Mouse (Mus musculus) frontal cortex, postnatal 10 days (tissue): ENCODE measurements around the gene Trim41.

Source experiments
- DNase-seq, 2 experiments: peaks; one replicate each; pipeline ENCODE4 v3.0.0; 2022; ENCODE audit warnings: low spot score in 2 of 2, mixed read lengths in 1 of 2

The Trim41 gene

GRCm38 (mm10) chr11:48790946-48791345 is 26.2 kb downstream of the Trim41 start:
- no peak for DNase-seq

- DNase-seq: peak; percentile 63 to 80
Measured at GRCm38 (mm10) chr11:48789973-48790823, 27.0 kb downstream of the Trim41 start.

GRCm38 (mm10) chr11:48789215-48789614 is 27.9 kb downstream of the Trim41 start:
- no peak for DNase-seq

GRCm38 (mm10) chr11:48788311-48789089 is 28.7 kb downstream of the Trim41 start:
- DNase-seq: peak in 1 of 2 experiments; percentile 70

- DNase-seq: no peak
Measured at GRCm38 (mm10) chr11:48787455-48788211, 29.5 kb downstream of the Trim41 start.

GRCm38 (mm10) chr11:48782243-48782642 is 34.9 kb downstream of the Trim41 start:
- no peak for DNase-seq

- no peak for DNase-seq
Measured at GRCm38 (mm10) chr11:48779450-48779849, 37.7 kb downstream of the Trim41 start.

GRCm38 (mm10) chr11:48777303-48777702 is 39.9 kb downstream of the Trim41 start:
- no peak for DNase-seq

GRCm38 (mm10) chr11:48776664-48777063 is 40.5 kb downstream of the Trim41 start:
- no peak for DNase-seq

GRCm38 (mm10) chr11:48775483-48775882 is 41.7 kb downstream of the Trim41 start:
- DNase-seq: peak in 1 of 2 experiments; percentile 62

GRCm38 (mm10) chr11:48774443-48775298 is 42.5 kb downstream of the Trim41 start:
- peak in 1 of 2 experiments; percentile 48 for DNase-seq

GRCm38 (mm10) chr11:48771691-48772090 is 45.5 kb downstream of the Trim41 start:
- no peak for DNase-seq

- no peak for DNase-seq
Measured at GRCm38 (mm10) chr11:48767195-48767876, 49.8 kb downstream of the Trim41 start.

- no peak for DNase-seq
Measured at GRCm38 (mm10) chr11:48764119-48764518, 53.0 kb downstream of the Trim41 start.

GRCm38 (mm10) chr11:48759021-48759420 is 58.1 kb downstream of the Trim41 start:
- no peak for DNase-seq
